Mouse (Mus musculus) layer of hippocampus, adult 9-10 months (tissue): ENCODE measurements at regions not wholly inside any gene's neighbourhood (a gene's known extent, or its start where the extent isn't known, plus 50 kb on each side); places are given as distances from the start of the nearest gene placed in this dataset.

Experiments used
- DNase-seq: peaks from one replicate; pipeline ENCODE4 v3.0.0; 2022; ENCODE audit warnings: low spot score

GRCm38 (mm10) chr19:26938911-26939310, 53.2 kb downstream of the Gm815 start:
- DNase-seq = no peak

GRCm38 (mm10) chr19:26944006-26944405, 58.3 kb downstream of the Gm815 start:
- no peak for DNase-seq

- no peak for DNase-seq
Observed at GRCm38 (mm10) chr19:26946562-26946961, 60.9 kb downstream of the Gm815 start.

GRCm38 (mm10) chr19:26948479-26948878, 62.8 kb downstream of the Gm815 start:
- DNase-seq = no peak

GRCm38 (mm10) chr19:26949153-26949552, 63.5 kb downstream of the Gm815 start:
- DNase-seq = no peak

- DNase-seq = no peak
Observed at GRCm38 (mm10) chr19:26953348-26953747, 67.7 kb downstream of the Gm815 start.

- no peak for DNase-seq
Observed at GRCm38 (mm10) chr19:26966055-26966760, 80.5 kb downstream of the Gm815 start.

GRCm38 (mm10) chr19:26973058-26973457, 87.4 kb downstream of the Gm815 start:
- no peak for DNase-seq

GRCm38 (mm10) chr19:26973773-26974548, 88.3 kb downstream of the Gm815 start:
- DNase-seq = no peak

- DNase-seq = no peak
Observed at GRCm38 (mm10) chr19:26974576-26975204, 89.0 kb downstream of the Gm815 start.

- no peak for DNase-seq
Observed at GRCm38 (mm10) chr19:26976604-26977322, 91.1 kb downstream of the Gm815 start.

GRCm38 (mm10) chr19:26977887-26978639, 92.4 kb downstream of the Gm815 start:
- no peak for DNase-seq

GRCm38 (mm10) chr19:26978640-26979007, 92.9 kb downstream of the Gm815 start:
- DNase-seq = no peak

GRCm38 (mm10) chr19:26979322-26979721, 93.6 kb downstream of the Gm815 start:
- DNase-seq = no peak

GRCm38 (mm10) chr19:26986672-26987071, 101.0 kb downstream of the Gm815 start:
- DNase-seq = no peak

- DNase-seq = no peak
Observed at GRCm38 (mm10) chr19:26987197-26987596, 101.5 kb downstream of the Gm815 start.

GRCm38 (mm10) chr19:26987909-26988456, 102.3 kb downstream of the Gm815 start:
- DNase-seq = no peak

- no peak for DNase-seq
Observed at GRCm38 (mm10) chr19:26994586-26995352, 109.1 kb downstream of the Gm815 start.

- DNase-seq = peak; percentile 15
Observed at GRCm38 (mm10) chr19:26999596-26999995, 113.9 kb downstream of the Gm815 start.

- no peak for DNase-seq
Observed at GRCm38 (mm10) chr19:27021930-27022329, 136.2 kb downstream of the Gm815 start.

GRCm38 (mm10) chr19:27022917-27023316, 137.2 kb downstream of the Gm815 start:
- no peak for DNase-seq
